Mouse (Mus musculus): ENCODE results near the gene Tppp2. TPM values are rescaled to one million over a fixed set of nuclear protein-coding genes. Genes with fewer than 3 reads are reported as not detected.

Tppp2 gene
- not detected in 2 replicates for polyA plus RNA-seq (2011; ENCODE audit: insufficient read depth, insufficient read length, low read depth, missing spikeins)

DNA sequence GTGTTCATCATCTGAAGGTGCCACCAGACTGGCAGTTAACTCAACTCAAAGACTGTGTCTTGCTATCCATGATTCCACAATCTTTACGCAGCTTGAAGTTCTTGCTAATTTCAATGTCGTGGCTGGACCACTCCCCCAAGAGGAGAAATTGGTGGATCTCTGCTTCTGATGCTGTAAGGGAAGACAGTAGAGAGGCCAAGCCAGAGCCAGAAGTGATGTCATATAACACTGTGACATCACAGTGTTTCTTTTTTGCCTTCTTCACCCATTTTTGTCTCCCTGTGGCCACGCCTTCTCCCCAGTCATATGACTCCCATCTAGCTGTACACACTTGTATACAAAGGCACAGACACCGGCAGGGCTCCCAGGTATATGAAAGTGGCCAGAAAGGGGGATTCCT is at the start of gene Tppp2:
Gene Tppp2, plus strand, starts transcription at position 301 of the 400 bp plus-strand sequence.
- Histone ChIP-seq H3K4me1 (ENCODE audit: control insufficient read depth, insufficient read depth, low read length) (peaks cover 3% of the 10 kb centered on the region), H3K4me3 (ENCODE audit: low read depth, low read length) (no peak within 1 kb of the TSS), H3K27ac (ENCODE audit: insufficient read depth, low read length) (no peak within 1 kb of the TSS), H3K9me3 (replicated peaks; ENCODE audit: control insufficient read depth, insufficient read depth, low read length, poor library complexity, severe bottlenecking) (no peaks in the 10 kb centered on the region), H3K36me3 (ENCODE audit: control insufficient read depth, insufficient read depth, low read length, poor library complexity, severe bottlenecking) (no peaks in the 10 kb centered on the region), H3K27me3 (ENCODE audit: control insufficient read depth, insufficient read depth, low read length, poor library complexity, severe bottlenecking) (no peaks in the 10 kb centered on the region), H3K9ac (ENCODE audit: low read depth, poor library complexity, severe bottlenecking) (no peak within 1 kb of the TSS)
- TF ChIP-seq EP300 (IDR thresholded peaks at IDR 0.05; ENCODE audit: insufficient read depth, low read depth, low read length): no peak
- TF ChIP-seq CTCF (IDR thresholded peaks at IDR 0.05; ENCODE audit: low read depth, low read length): no peak
- TF ChIP-seq POLR2A (IDR thresholded peaks at IDR 0.05; ENCODE audit: insufficient read depth, low read length): no peak

GRCm38 (mm10) chr14:51870756-51871155 is 47.5 kb upstream of the Tppp2 start:
- H3K4me3 ChIP-seq (ENCODE audit: low read depth, low read length): no peak overlapping the region
- H3K9me3 ChIP-seq (replicated peaks; ENCODE audit: control insufficient read depth, insufficient read depth, low read length, poor library complexity, severe bottlenecking): no peaks in the 10 kb centered on the region
- no peaks in the 10 kb centered on the region for H3K27me3 ChIP-seq (ENCODE audit: control insufficient read depth, insufficient read depth, low read length, poor library complexity, severe bottlenecking)
- no peaks in the 10 kb centered on the region for H3K36me3 ChIP-seq (ENCODE audit: control insufficient read depth, insufficient read depth, low read length, poor library complexity, severe bottlenecking)
- no peaks in the 10 kb centered on the region for H3K4me1 ChIP-seq (ENCODE audit: control insufficient read depth, insufficient read depth, low read length)
- no peak overlapping the region for H3K27ac ChIP-seq (ENCODE audit: insufficient read depth, low read length)
- TF ChIP-seq CTCF (IDR thresholded peaks at IDR 0.05; ENCODE audit: low read depth, low read length) (no peak), POLR2A (IDR thresholded peaks at IDR 0.05; ENCODE audit: insufficient read depth, low read length) (no peak), EP300 (IDR thresholded peaks at IDR 0.05; ENCODE audit: insufficient read depth, low read depth, low read length) (no peak)
- H3K9ac ChIP-seq (ENCODE audit: low read depth, poor library complexity, severe bottlenecking): no peak overlapping the region

DNA sequence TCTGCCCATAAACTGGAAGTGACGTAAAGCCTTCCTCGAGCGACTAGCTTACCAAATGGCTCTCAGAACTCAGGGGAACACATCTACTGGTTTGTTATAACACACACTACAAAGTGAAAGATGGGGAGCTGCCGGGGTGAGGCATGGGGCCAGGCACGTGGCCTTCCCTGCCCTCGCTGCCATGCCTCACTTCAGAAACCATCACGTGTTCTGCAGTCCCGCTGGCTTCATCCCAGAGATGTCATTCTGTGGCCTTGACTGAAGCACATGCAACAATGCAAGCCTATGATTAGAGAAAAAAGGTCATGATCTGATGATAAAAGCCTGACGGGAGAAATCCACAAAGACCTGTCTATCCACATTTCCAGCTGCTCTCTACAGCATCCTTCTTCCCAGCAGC is 46.5 kb upstream of the Tppp2 start:
- no peak overlapping the region for H3K4me3 ChIP-seq (ENCODE audit: low read depth, low read length)
- H3K9me3 ChIP-seq (replicated peaks; ENCODE audit: control insufficient read depth, insufficient read depth, low read length, poor library complexity, severe bottlenecking): no peaks in the 10 kb centered on the region
- H3K27me3 ChIP-seq (ENCODE audit: control insufficient read depth, insufficient read depth, low read length, poor library complexity, severe bottlenecking): no peaks in the 10 kb centered on the region
- no peaks in the 10 kb centered on the region for H3K4me1 ChIP-seq (ENCODE audit: control insufficient read depth, insufficient read depth, low read length)
- H3K9ac ChIP-seq (ENCODE audit: low read depth, poor library complexity, severe bottlenecking): no peak overlapping the region
- no peak overlapping the region for H3K27ac ChIP-seq (ENCODE audit: insufficient read depth, low read length)
- no peak for TF ChIP-seq EP300 (IDR thresholded peaks at IDR 0.05; ENCODE audit: insufficient read depth, low read depth, low read length)
- no peak for TF ChIP-seq POLR2A (IDR thresholded peaks at IDR 0.05; ENCODE audit: insufficient read depth, low read length)
- TF ChIP-seq CTCF (IDR thresholded peaks at IDR 0.05; ENCODE audit: low read depth, low read length): no peak
- no peaks in the 10 kb centered on the region for H3K36me3 ChIP-seq (ENCODE audit: control insufficient read depth, insufficient read depth, low read length, poor library complexity, severe bottlenecking)

DNA sequence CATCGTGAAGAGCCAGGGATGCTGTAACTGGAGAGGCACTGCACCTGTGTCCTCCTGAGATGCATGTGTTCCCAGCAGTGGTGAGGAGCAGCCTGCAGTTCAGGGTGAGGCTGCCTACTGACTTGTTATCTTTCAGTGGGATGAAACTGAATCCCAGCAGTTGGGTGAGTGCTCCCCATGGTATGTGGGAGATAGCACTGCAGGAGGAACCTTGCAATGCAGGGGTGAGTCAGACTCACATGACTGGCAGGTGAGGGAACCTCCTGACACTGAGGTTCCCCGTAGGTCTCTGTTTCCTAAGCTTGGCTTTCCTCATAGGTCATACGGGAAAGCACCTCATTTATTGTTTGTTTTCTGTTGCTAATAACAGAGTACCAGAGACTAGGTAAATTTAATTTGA is 40.7 kb upstream of the Tppp2 start:
- Histone ChIP-seq H3K4me1 (ENCODE audit: control insufficient read depth, insufficient read depth, low read length) (no peaks in the 10 kb centered on the region), H3K27ac (ENCODE audit: insufficient read depth, low read length) (no peak overlapping the region), H3K4me3 (ENCODE audit: low read depth, low read length) (no peak overlapping the region), H3K27me3 (ENCODE audit: control insufficient read depth, insufficient read depth, low read length, poor library complexity, severe bottlenecking) (no peaks in the 10 kb centered on the region), H3K9ac (ENCODE audit: low read depth, poor library complexity, severe bottlenecking) (no peak overlapping the region), H3K36me3 (ENCODE audit: control insufficient read depth, insufficient read depth, low read length, poor library complexity, severe bottlenecking) (no peaks in the 10 kb centered on the region), H3K9me3 (replicated peaks; ENCODE audit: control insufficient read depth, insufficient read depth, low read length, poor library complexity, severe bottlenecking) (no peaks in the 10 kb centered on the region)
- TF ChIP-seq EP300 (IDR thresholded peaks at IDR 0.05; ENCODE audit: insufficient read depth, low read depth, low read length) (no peak), POLR2A (IDR thresholded peaks at IDR 0.05; ENCODE audit: insufficient read depth, low read length) (no peak), CTCF (IDR thresholded peaks at IDR 0.05; ENCODE audit: low read depth, low read length) (no peak)

- Histone ChIP-seq H3K4me3 (ENCODE audit: low read depth, low read length) (0 out of 2 replicates have a peak overlapping the region, but pooled peaks have one; percentile 36), H3K9ac (ENCODE audit: low read depth, poor library complexity, severe bottlenecking) (peak overlapping the region; percentile 75), H3K27me3 (ENCODE audit: control insufficient read depth, insufficient read depth, low read length, poor library complexity, severe bottlenecking) (no peaks in the 10 kb centered on the region), H3K9me3 (replicated peaks; ENCODE audit: control insufficient read depth, insufficient read depth, low read length, poor library complexity, severe bottlenecking) (no peaks in the 10 kb centered on the region), H3K4me1 (ENCODE audit: control insufficient read depth, insufficient read depth, low read length) (peaks cover 2% of the 10 kb centered on the region), H3K27ac (ENCODE audit: insufficient read depth, low read length) (peak overlapping the region; percentile 82), H3K36me3 (ENCODE audit: control insufficient read depth, insufficient read depth, low read length, poor library complexity, severe bottlenecking) (peaks cover 16% of the 10 kb centered on the region; the same call in 1 of the 2 replicates)
- no peak for TF ChIP-seq EP300 (IDR thresholded peaks at IDR 0.05; ENCODE audit: insufficient read depth, low read depth, low read length)
- no peak for TF ChIP-seq CTCF (IDR thresholded peaks at IDR 0.05; ENCODE audit: low read depth, low read length)
- TF ChIP-seq POLR2A (IDR thresholded peaks at IDR 0.05; ENCODE audit: insufficient read depth, low read length): no peak
Observed at GRCm38 (mm10) chr14:51883527-51884030, 34.6 kb upstream of the Tppp2 start.

DNA sequence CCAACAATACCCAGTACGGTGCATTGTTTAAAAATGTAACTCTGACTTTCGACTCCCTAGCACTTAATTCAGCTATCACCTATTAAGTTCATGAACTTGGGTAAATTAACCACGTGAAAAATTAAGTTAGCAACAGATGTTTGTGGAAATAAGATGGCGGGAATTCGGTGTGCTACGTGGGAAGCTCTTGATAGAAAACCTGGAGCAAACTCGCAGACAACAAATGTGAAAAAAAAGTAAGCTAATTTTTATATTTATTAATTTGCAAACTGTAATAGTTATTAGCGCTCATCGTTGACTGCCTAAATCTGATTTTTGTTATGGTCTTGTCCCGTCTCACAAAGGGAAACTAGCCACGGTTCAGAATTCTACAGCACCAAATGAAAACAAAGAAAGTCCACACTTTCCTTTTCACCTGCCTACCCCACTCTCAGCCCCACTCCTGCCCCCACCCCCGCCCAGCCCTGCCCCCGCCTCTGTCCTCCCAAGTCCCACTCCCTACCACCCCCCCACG is 34.1 kb upstream of the Tppp2 start:
- Histone ChIP-seq H3K9me3 (replicated peaks; ENCODE audit: control insufficient read depth, insufficient read depth, low read length, poor library complexity, severe bottlenecking) (no peaks in the 10 kb centered on the region), H3K4me3 (ENCODE audit: low read depth, low read length) (peak overlapping the region; percentile 36), H3K27me3 (ENCODE audit: control insufficient read depth, insufficient read depth, low read length, poor library complexity, severe bottlenecking) (no peaks in the 10 kb centered on the region), H3K4me1 (ENCODE audit: control insufficient read depth, insufficient read depth, low read length) (peaks cover 2% of the 10 kb centered on the region), H3K27ac (ENCODE audit: insufficient read depth, low read length) (peak overlapping the region; percentile 82), H3K36me3 (ENCODE audit: control insufficient read depth, insufficient read depth, low read length, poor library complexity, severe bottlenecking) (peaks cover 21% of the 10 kb centered on the region), H3K9ac (ENCODE audit: low read depth, poor library complexity, severe bottlenecking) (peak overlapping the region; percentile 75)
- no peak for TF ChIP-seq CTCF (IDR thresholded peaks at IDR 0.05; ENCODE audit: low read depth, low read length)
- no peak for TF ChIP-seq POLR2A (IDR thresholded peaks at IDR 0.05; ENCODE audit: insufficient read depth, low read length)
- no peak for TF ChIP-seq EP300 (IDR thresholded peaks at IDR 0.05; ENCODE audit: insufficient read depth, low read depth, low read length)

All from ES-Bruce4 (cell line).